Mouse (Mus musculus): ENCODE results near the gene Traf2. TPM values are rescaled to one million over a fixed set of nuclear protein-coding genes. Genes with fewer than 3 reads are reported as not detected.
"Not testable (repeated sequence)": the region's sequence is repeated elsewhere in the genome, so short reads cannot be mapped to it uniquely, and the experiment has no call there.

Traf2 gene
- polyA plus RNA-seq, 1 experiment from 2014 or later = 16.4 TPM

GRCm38 (mm10) chr2:25560551-25560950, 13.8 kb upstream of the Traf2 start:
- H3K4me2 ChIP-seq (replicated peaks; ENCODE audit: low read depth) = no peak overlapping the region
- peaks cover 53% of the 10 kb centered on the region for H3K36me3 ChIP-seq (ENCODE audit: control insufficient read depth, insufficient read depth)
- peaks cover 2% of the 10 kb centered on the region; the same call in 1 of the 2 replicates for H3K4me1 ChIP-seq (replicated peaks; ENCODE audit: control insufficient read depth, insufficient read depth, low read length)
- WGBS = 62% methylated on average over 8 of the region's 8 CpGs
- no peak overlapping the region for H3K9ac ChIP-seq (ENCODE audit: low read depth, low read length)
- H3K27ac ChIP-seq (ENCODE audit: low read depth, low read length) = peak overlapping the region; percentile 3; the same call in 1 of the 2 replicates
- peak; percentile 1; the same call in 1 of the 2 replicates for ATAC-seq
- no peak for TF ChIP-seq CTCF (IDR thresholded peaks at IDR 0.05; ENCODE audit: low read depth)
- H3K27me3 ChIP-seq (replicated peaks; ENCODE audit: control insufficient read depth, insufficient read depth, low read length) = no peaks in the 10 kb centered on the region
- H3K4me3 ChIP-seq (ENCODE audit: low read depth, low read length) = no peak overlapping the region
- no peaks in the 10 kb centered on the region for H3K9me3 ChIP-seq (ENCODE audit: control insufficient read depth)

GRCm38 (mm10) chr2:25558774-25559173, 12.0 kb upstream of the Traf2 start:
- no peaks in the 10 kb centered on the region for H3K9me3 ChIP-seq (ENCODE audit: control insufficient read depth)
- H3K4me2 ChIP-seq (replicated peaks; ENCODE audit: low read depth) = peak overlapping the region; percentile 91
- ATAC-seq = no peak
- TF ChIP-seq CTCF (IDR thresholded peaks at IDR 0.05; ENCODE audit: low read depth) = no peak
- H3K27ac ChIP-seq (ENCODE audit: low read depth, low read length) = peak overlapping the region; percentile 97
- H3K36me3 ChIP-seq (ENCODE audit: control insufficient read depth, insufficient read depth) = peaks cover 35% of the 10 kb centered on the region
- WGBS = 37% methylated on average over 6 of the region's 6 CpGs
- H3K9ac ChIP-seq (ENCODE audit: low read depth, low read length) = peak overlapping the region; percentile 87; the same call in 1 of the 2 replicates
- peak overlapping the region; percentile 98 for H3K4me3 ChIP-seq (ENCODE audit: low read depth, low read length)
- H3K27me3 ChIP-seq (replicated peaks; ENCODE audit: control insufficient read depth, insufficient read depth, low read length) = no peaks in the 10 kb centered on the region
- H3K4me1 ChIP-seq (replicated peaks; ENCODE audit: control insufficient read depth, insufficient read depth, low read length) = peaks cover 2% of the 10 kb centered on the region; the same call in 1 of the 2 replicates

- WGBS = under 1% methylated on average over 24 of the region's 24 CpGs
- peaks cover 27% of the 10 kb centered on the region for H3K36me3 ChIP-seq (ENCODE audit: control insufficient read depth, insufficient read depth)
- peak overlapping the region; percentile 98 for H3K4me3 ChIP-seq (ENCODE audit: low read depth, low read length)
- no peaks in the 10 kb centered on the region for H3K27me3 ChIP-seq (replicated peaks; ENCODE audit: control insufficient read depth, insufficient read depth, low read length)
- H3K4me1 ChIP-seq (replicated peaks; ENCODE audit: control insufficient read depth, insufficient read depth, low read length) = peaks cover 2% of the 10 kb centered on the region; the same call in 1 of the 2 replicates
- no peak for TF ChIP-seq CTCF (IDR thresholded peaks at IDR 0.05; ENCODE audit: low read depth)
- peak overlapping the region; percentile 97 for H3K27ac ChIP-seq (ENCODE audit: low read depth, low read length)
- peak overlapping the region; percentile 87 for H3K9ac ChIP-seq (ENCODE audit: low read depth, low read length)
- ATAC-seq = peak; percentile 10
- H3K9me3 ChIP-seq (ENCODE audit: control insufficient read depth) = no peaks in the 10 kb centered on the region
- H3K4me2 ChIP-seq (replicated peaks; ENCODE audit: low read depth) = peak overlapping the region; percentile 91
Measured at GRCm38 (mm10) chr2:25557964-25558360, 11.2 kb upstream of the Traf2 start.

GRCm38 (mm10) chr2:25557221-25557963, 10.7 kb upstream of the Traf2 start, which contains the start of gene Edf1:
Edf1 (plus strand) TSS chr2:25557847.
- Histone ChIP-seq H3K4me1 (replicated peaks; ENCODE audit: control insufficient read depth, insufficient read depth, low read length) (peaks cover 2% of the 10 kb centered on the region; the same call in 1 of the 2 replicates), H3K27me3 (replicated peaks; ENCODE audit: control insufficient read depth, insufficient read depth, low read length) (no peaks in the 10 kb centered on the region), H3K4me3 (ENCODE audit: low read depth, low read length) (peak within 1 kb of the TSS; percentile 98), H3K36me3 (ENCODE audit: control insufficient read depth, insufficient read depth) (peaks cover 21% of the 10 kb centered on the region), H3K9ac (ENCODE audit: low read depth, low read length) (peak within 1 kb of the TSS; percentile 87), H3K9me3 (ENCODE audit: control insufficient read depth) (no peaks in the 10 kb centered on the region), H3K4me2 (replicated peaks; ENCODE audit: low read depth) (peak within 1 kb of the TSS; percentile 91), H3K27ac (ENCODE audit: low read depth, low read length) (peak within 1 kb of the TSS; percentile 97)
- ATAC-seq = peak; percentile 85
- WGBS = under 1% methylated on average over 61 of the region's 61 CpGs
- TF ChIP-seq CTCF (IDR thresholded peaks at IDR 0.05; ENCODE audit: low read depth) = no peak

GRCm38 (mm10) chr2:25556296-25556695, 9.6 kb upstream of the Traf2 start:
- peaks cover 10% of the 10 kb centered on the region for H3K36me3 ChIP-seq (ENCODE audit: control insufficient read depth, insufficient read depth)
- no peak for TF ChIP-seq CTCF (IDR thresholded peaks at IDR 0.05; ENCODE audit: low read depth)
- H3K4me1 ChIP-seq (replicated peaks; ENCODE audit: control insufficient read depth, insufficient read depth, low read length) = peaks cover 2% of the 10 kb centered on the region; the same call in 1 of the 2 replicates
- H3K27me3 ChIP-seq (replicated peaks; ENCODE audit: control insufficient read depth, insufficient read depth, low read length) = no peaks in the 10 kb centered on the region
- H3K27ac ChIP-seq (ENCODE audit: low read depth, low read length) = no peak overlapping the region
- H3K9ac ChIP-seq (ENCODE audit: low read depth, low read length) = no peak overlapping the region
- no peak overlapping the region; the same call in 1 of the 2 replicates for H3K4me2 ChIP-seq (replicated peaks; ENCODE audit: low read depth)
- no peak for ATAC-seq
- 32% methylated on average over 1 of the region's 1 CpGs for WGBS
- no peaks in the 10 kb centered on the region for H3K9me3 ChIP-seq (ENCODE audit: control insufficient read depth)
- no peak overlapping the region for H3K4me3 ChIP-seq (ENCODE audit: low read depth, low read length)

GRCm38 (mm10) chr2:25555479-25555878, 8.7 kb upstream of the Traf2 start:
- H3K4me2 ChIP-seq (replicated peaks; ENCODE audit: low read depth); H3K9ac ChIP-seq (ENCODE audit: low read depth, low read length); H3K27ac ChIP-seq (ENCODE audit: low read depth, low read length); H3K9me3 ChIP-seq (ENCODE audit: control insufficient read depth); H3K4me3 ChIP-seq (ENCODE audit: low read depth, low read length); H3K4me1 ChIP-seq (replicated peaks; ENCODE audit: control insufficient read depth, insufficient read depth, low read length); H3K27me3 ChIP-seq (replicated peaks; ENCODE audit: control insufficient read depth, insufficient read depth, low read length); ATAC-seq; H3K36me3 ChIP-seq (ENCODE audit: control insufficient read depth, insufficient read depth): not testable (repeated sequence)
- peak; percentile 33 for TF ChIP-seq CTCF (IDR thresholded peaks at IDR 0.05; ENCODE audit: low read depth)
- WGBS = 62% methylated on average over 2 of the region's 2 CpGs

- WGBS = 93% methylated on average over 4 of the region's 4 CpGs
- H3K27ac ChIP-seq (ENCODE audit: low read depth, low read length); ATAC-seq; H3K4me3 ChIP-seq (ENCODE audit: low read depth, low read length); H3K4me1 ChIP-seq (replicated peaks; ENCODE audit: control insufficient read depth, insufficient read depth, low read length); H3K27me3 ChIP-seq (replicated peaks; ENCODE audit: control insufficient read depth, insufficient read depth, low read length); H3K9ac ChIP-seq (ENCODE audit: low read depth, low read length); H3K9me3 ChIP-seq (ENCODE audit: control insufficient read depth); H3K36me3 ChIP-seq (ENCODE audit: control insufficient read depth, insufficient read depth); H3K4me2 ChIP-seq (replicated peaks; ENCODE audit: low read depth): not testable (repeated sequence)
Measured at GRCm38 (mm10) chr2:25553171-25553786, 6.5 kb upstream of the Traf2 start.

All from intestine, postnatal 0 days (tissue).